9 mouse cellular contexts compared by ENCODE assay signal in genomic region chr9:65502146-65502545, GRCm38 (mm10). TPM values are rescaled to one million over a fixed set of nuclear protein-coding genes. Genes with fewer than 3 reads are reported as not detected.
DNase-seq lines count a peak whose midpoint lies in the region; ATAC-seq and TF ChIP-seq lines count a peak whose summit lies in the region.
"Had no signal": no experiment of that assay in that cellular context is flagged by ENCODE, and none has a peak within 500 bp of the region (broad histone marks: within the 10 kb centered on the region; RNA-seq: fewer than 3 reads in every experiment).

No protein-coding gene starts in this region.

- intact Hi-C loops in left cerebral cortex, postnatal 25 days (cut with DNase I) = no loop called here

- no peak overlapping the region for H3K9ac ChIP-seq in limb, embryonic 14.5 days (ENCODE audit: low read depth, low read length, severe bottlenecking)
- H3K9ac ChIP-seq: neural tube, embryonic 13.5 days had no signal

- no peaks in the 10 kb centered on the region for H3K36me3 ChIP-seq in kidney, adult 2 months (ENCODE audit: control insufficient read depth, insufficient read depth, low read length)
- no peaks in the 10 kb centered on the region for H3K36me3 ChIP-seq in limb, embryonic 14.5 days (ENCODE audit: control insufficient read depth, insufficient read depth, low read length)
- H3K36me3 ChIP-seq: neural tube, embryonic 13.5 days had no signal

- TF ChIP-seq CTCF in kidney, adult 2 months (conservative IDR thresholded peaks at IDR 0.05; ENCODE audit: insufficient read depth, insufficient read length, low read depth, low read length) = peak; percentile 29

- 41% methylated on average over 8 of the region's 8 CpGs for WGBS in kidney, adult 2 months
- WGBS in limb, embryonic 14.5 days = 54% methylated on average over 8 of the region's 8 CpGs

- no peaks in the 10 kb centered on the region for H3K9me3 ChIP-seq in limb, embryonic 14.5 days (ENCODE audit: control insufficient read depth, low read length)
- H3K9me3 ChIP-seq: neural tube, embryonic 13.5 days had no signal

- H3K27me3 ChIP-seq in kidney, adult 2 months (replicated peaks; ENCODE audit: control insufficient read depth, insufficient read depth, low read length) = no peaks in the 10 kb centered on the region
- H3K27me3 ChIP-seq in limb, embryonic 14.5 days (ENCODE audit: control insufficient read depth, insufficient read depth, low read length) = no peaks in the 10 kb centered on the region
- H3K27me3 ChIP-seq: neural tube, embryonic 13.5 days had no signal

- no peak overlapping the region for H3K4me2 ChIP-seq in limb, embryonic 14.5 days (replicated peaks; ENCODE audit: low read depth, low read length, severe bottlenecking)
- H3K4me2 ChIP-seq: neural tube, embryonic 13.5 days had no signal

- H3K4me1 ChIP-seq in kidney, adult 2 months (ENCODE audit: control insufficient read depth, insufficient read depth, low read length) = no peaks in the 10 kb centered on the region
- H3K4me1 ChIP-seq in limb, embryonic 14.5 days (ENCODE audit: control insufficient read depth, insufficient read depth, low read length) = no peaks in the 10 kb centered on the region
- H3K4me1 ChIP-seq: neural tube, embryonic 13.5 days had no signal

- no peak overlapping the region for H3K27ac ChIP-seq in kidney, adult 2 months (ENCODE audit: insufficient read depth, low read depth, low read length)
- no peak overlapping the region for H3K27ac ChIP-seq in limb, embryonic 14.5 days (replicated peaks; ENCODE audit: low read depth, low read length)
- H3K27ac ChIP-seq: neural tube, embryonic 13.5 days had no signal

- no peak for ATAC-seq in limb, embryonic 14.5 days (ENCODE audit: low FRiP score, low read depth)

- no peak for DNase-seq in kidney, adult 2 months
- no peak for DNase-seq in kidney, adult 9 months
- DNase-seq in 3T3-L1 (ENCODE audit: low read depth, low spot score) (peak; percentile 39), ES-CJ7 (ENCODE audit: low read depth, low spot score) (peak; percentile 37)
- DNase-seq in limb, embryonic 14.5 days (ENCODE audit: low spot score) = peak; percentile 67
- no peak for DNase-seq in adrenal gland, adult (ENCODE audit: inconsistent age in 2 of 2, low spot score in 1 of 2)
- no peak for DNase-seq in left cerebral cortex, postnatal 25 days (ENCODE audit: low spot score in 2 of 2)
- DNase-seq: heart, adult 11 months had no signal

- H3K4me3 ChIP-seq in kidney, adult 2 months (ENCODE audit: insufficient read depth, low read depth, low read length) = no peak overlapping the region
- no peak overlapping the region for H3K4me3 ChIP-seq in limb, embryonic 14.5 days (replicated peaks; ENCODE audit: low read length)
- H3K4me3 ChIP-seq: neural tube, embryonic 13.5 days had no signal

- TF ChIP-seq POLR2A in kidney, adult 2 months (IDR thresholded peaks at IDR 0.05; ENCODE audit: low read depth, low read length) = no peak
- no peak for TF ChIP-seq POLR2A in limb, embryonic 14.5 days (IDR thresholded peaks at IDR 0.05; ENCODE audit: borderline replicate concordance, extremely low read depth, insufficient read depth, insufficient read length)

RNA-seq across cellular contexts. Expression of gene Ankdd1a, which starts 17.8 kb away (rescaled TPM):
- 0.06 and 0.16 TPM in 2 replicates for polyA plus RNA-seq in kidney, adult 2 months (2012; rRNA removed)
- 0.08 TPM in 1 of 2 replicates, not detected in the other for polyA plus RNA-seq in limb, embryonic 14.5 days (2012; rRNA removed)
- not detected in 2 replicates for polyA plus RNA-seq in limb, embryonic 14.5 days (2014; fragmentation: Nextera tagmentation; extraction: Ambion mirVana)
- 1 to 10 TPM; 2.8 to 3.7 TPM for total RNA-seq in left cerebral cortex, postnatal 25 days (2021)

RNA-seq across cellular contexts. Expression of gene Spg21, which starts 41.4 kb away (rescaled TPM):
- polyA plus RNA-seq in kidney, adult 2 months (2012; rRNA removed) = 32.3 and 34.3 TPM in 2 replicates
- 68.0 and 70.3 TPM in 2 replicates for polyA plus RNA-seq in limb, embryonic 14.5 days (2012; rRNA removed)
- 147 and 169 TPM in 2 replicates for polyA plus RNA-seq in limb, embryonic 14.5 days (2014; fragmentation: Nextera tagmentation; extraction: Ambion mirVana)
- 10 to 100 TPM; 27.8 to 32.1 TPM for total RNA-seq in left cerebral cortex, postnatal 25 days (2021)

Comparison
In these comparisons a context has a peak if more than half of its experiments do, and no peak if none do; other contexts are left out.
1. DNase-seq: peak in 3T3-L1 (single experiment), ES-CJ7 (single experiment) and limb, embryonic 14.5 days (single experiment); none in kidney, adult 2 months (single experiment), kidney, adult 9 months (single experiment), adrenal gland, adult (0 of 2) and left cerebral cortex, postnatal 25 days (0 of 2).